Mouse (Mus musculus): Measurements from ENCODE around the gene Glra1. TPM values are rescaled to one million over a fixed set of nuclear protein-coding genes. Genes with fewer than 3 reads are reported as not detected.
A peak's percentile ranks its signal among the peaks of the same experiment; 100 is the strongest.
"Not testable (repeated sequence)": the region's sequence is repeated elsewhere in the genome, so short reads cannot be mapped to it uniquely, and the experiment has no call there.

Glra1 gene
- not detected in 2 replicates for polyA plus RNA-seq (2015; fragmentation: Nextera tagmentation; extraction: Ambion mirVana)

GRCm38 (mm10) chr11:55607808-55608523 is at the start of gene Glra1:
Gene Glra1 (minus strand): TSS chr11:55608198.
- peak; percentile 63 for DNase-seq (ENCODE audit: low spot score)

- no peak for DNase-seq (ENCODE audit: low spot score)
Observed at GRCm38 (mm10) chr11:55636961-55637360, 29.0 kb upstream of the Glra1 start.

- no peak for DNase-seq (ENCODE audit: low spot score)
Observed at GRCm38 (mm10) chr11:55633901-55634300, 25.9 kb upstream of the Glra1 start.

- DNase-seq (ENCODE audit: low spot score) = not testable (repeated sequence)
Observed at GRCm38 (mm10) chr11:55614631-55615030, 6.6 kb upstream of the Glra1 start.

- no peak for DNase-seq (ENCODE audit: low spot score)
Observed at GRCm38 (mm10) chr11:55608524-55608920, 524 bp upstream of the Glra1 start.

- no peak for DNase-seq (ENCODE audit: low spot score)
Observed at GRCm38 (mm10) chr11:55607066-55607807, 761 bp downstream of the Glra1 start.

GRCm38 (mm10) chr11:55601447-55602065 is 6.4 kb downstream of the Glra1 start:
- DNase-seq (ENCODE audit: low spot score) = no peak

- DNase-seq (ENCODE audit: low spot score) = no peak
Observed at GRCm38 (mm10) chr11:55595726-55596125, 12.3 kb downstream of the Glra1 start.

- DNase-seq (ENCODE audit: low spot score) = no peak
Observed at GRCm38 (mm10) chr11:55594411-55594810, 13.6 kb downstream of the Glra1 start.

- DNase-seq (ENCODE audit: low spot score) = no peak
Observed at GRCm38 (mm10) chr11:55591194-55591593, 16.8 kb downstream of the Glra1 start.

GRCm38 (mm10) chr11:55589376-55590167 is 18.4 kb downstream of the Glra1 start:
- no peak for DNase-seq (ENCODE audit: low spot score)

- DNase-seq (ENCODE audit: low spot score) = no peak
Observed at GRCm38 (mm10) chr11:55574397-55574796, 33.6 kb downstream of the Glra1 start.

GRCm38 (mm10) chr11:55571144-55571543 is 36.9 kb downstream of the Glra1 start:
- no peak for DNase-seq (ENCODE audit: low spot score)

- DNase-seq (ENCODE audit: low spot score) = no peak
Observed at GRCm38 (mm10) chr11:55566309-55567099, 41.5 kb downstream of the Glra1 start.

- DNase-seq (ENCODE audit: low spot score) = no peak
Observed at GRCm38 (mm10) chr11:55545690-55546089, 62.3 kb downstream of the Glra1 start.

GRCm38 (mm10) chr11:55542671-55543070 is 65.3 kb downstream of the Glra1 start:
- DNase-seq (ENCODE audit: low spot score) = no peak

GRCm38 (mm10) chr11:55542128-55542527 is 65.9 kb downstream of the Glra1 start:
- DNase-seq (ENCODE audit: low spot score) = no peak

GRCm38 (mm10) chr11:55534766-55535165 is 73.2 kb downstream of the Glra1 start:
- no peak for DNase-seq (ENCODE audit: low spot score)

GRCm38 (mm10) chr11:55533378-55533777 is 74.6 kb downstream of the Glra1 start:
- DNase-seq (ENCODE audit: low spot score) = no peak

GRCm38 (mm10) chr11:55530741-55531140 is 77.3 kb downstream of the Glra1 start:
- no peak for DNase-seq (ENCODE audit: low spot score)

Measured in thymus, postnatal 0 days (tissue).